ENCODE assay signal across 8 mouse cellular contexts in the genomic region with DNA sequence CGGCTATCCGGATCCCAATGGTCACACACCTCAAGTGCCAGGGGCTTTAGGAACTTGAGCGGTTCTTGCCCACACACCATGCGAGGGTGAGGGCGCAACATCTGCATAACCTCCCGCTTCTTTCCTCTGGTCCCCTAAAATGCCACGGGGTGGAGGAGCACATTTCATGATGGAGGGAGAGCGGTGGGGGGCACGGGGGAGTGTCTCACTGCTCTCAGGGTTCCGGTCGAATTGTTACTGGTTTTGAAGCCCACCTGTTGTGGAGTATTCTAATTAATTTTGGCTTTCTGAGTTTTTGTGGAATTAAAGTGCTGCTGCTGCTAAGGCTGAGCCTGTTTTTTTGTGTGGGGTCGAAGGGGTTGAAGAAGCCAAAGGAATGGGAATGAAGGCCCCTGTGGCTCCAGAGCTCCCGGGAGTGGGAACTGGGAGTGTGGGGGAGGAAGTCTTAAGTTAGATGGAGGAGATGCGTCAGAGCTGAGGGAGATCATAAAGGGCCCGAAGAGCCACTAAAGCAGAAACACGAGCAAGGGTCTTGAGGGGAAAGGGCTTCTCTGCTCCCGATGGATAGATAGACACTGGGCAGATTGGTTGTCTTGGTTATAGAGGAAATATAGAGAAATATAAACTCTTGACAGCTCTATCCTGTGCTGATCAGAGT. TPM values are rescaled to one million over a fixed set of nuclear protein-coding genes. Genes with fewer than 3 reads are reported as not detected.
DNase-seq lines count a peak whose midpoint lies in the region; ATAC-seq and TF ChIP-seq lines count a peak whose summit lies in the region.

No protein-coding gene starts in this region.

- peaks cover 44% of the 10 kb centered on the region for H3K4me1 ChIP-seq in hindbrain, embryonic 13.5 days (replicated peaks)
- H3K4me1 ChIP-seq in midbrain, embryonic 13.5 days (replicated peaks) = peaks cover 47% of the 10 kb centered on the region

- H3K4me3 ChIP-seq in layer of hippocampus, adult 2 months = peak overlapping the region; percentile 98
- H3K4me3 ChIP-seq in hindbrain, embryonic 13.5 days = peak overlapping the region; percentile 63
- peak overlapping the region; percentile 93 for H3K4me3 ChIP-seq in midbrain, embryonic 13.5 days (replicated peaks)

- H3K4me2 ChIP-seq in hindbrain, embryonic 13.5 days = peak overlapping the region; percentile 97
- peak overlapping the region; percentile 96 for H3K4me2 ChIP-seq in midbrain, embryonic 13.5 days (replicated peaks)

- peak overlapping the region; percentile 90 for H3K9ac ChIP-seq in hindbrain, embryonic 13.5 days
- peak overlapping the region; percentile 88 for H3K9ac ChIP-seq in midbrain, embryonic 13.5 days (replicated peaks)

- H3K9me3 ChIP-seq in hindbrain, embryonic 13.5 days = no peaks in the 10 kb centered on the region
- H3K9me3 ChIP-seq in midbrain, embryonic 13.5 days = no peaks in the 10 kb centered on the region

- H3K27me3 ChIP-seq in hindbrain, embryonic 13.5 days = no peaks in the 10 kb centered on the region
- no peaks in the 10 kb centered on the region for H3K27me3 ChIP-seq in midbrain, embryonic 13.5 days

- ATAC-seq in hindbrain, embryonic 13.5 days (ENCODE audit: low FRiP score) = no peak
- ATAC-seq in midbrain, embryonic 13.5 days = no peak
- ATAC-seq in frontal cortex, adult (ENCODE audit: low TSS enrichment) = no peak

- no peak for DNase-seq in layer of hippocampus, adult 2 months (ENCODE audit: low spot score in 2 of 2)
- no peak for DNase-seq in layer of hippocampus, adult 9-10 months (ENCODE audit: low spot score)
- peak; percentile 24 to 49 for DNase-seq in cerebellum, postnatal 14 days
- no peak for DNase-seq in spleen, postnatal 36 days (ENCODE audit: low spot score in 2 of 2)
- no peak for DNase-seq in right cerebral cortex, adult 18-20 months

- WGBS in hindbrain, embryonic 13.5 days = 6% methylated on average over 17 of the region's 17 CpGs
- 8% methylated on average over 17 of the region's 17 CpGs for WGBS in midbrain, embryonic 13.5 days

- H3K36me3 ChIP-seq in hindbrain, embryonic 13.5 days = no peaks in the 10 kb centered on the region
- no peaks in the 10 kb centered on the region for H3K36me3 ChIP-seq in midbrain, embryonic 13.5 days

- no peak for TF ChIP-seq CTCF in layer of hippocampus, adult 2 months (conservative IDR thresholded peaks at IDR 0.05)

- peak overlapping the region; percentile 97 for H3K27ac ChIP-seq in layer of hippocampus, adult 2 months
- 0 out of 2 replicates have a peak overlapping the region, but pooled peaks have one; percentile 30 for H3K27ac ChIP-seq in hindbrain, embryonic 13.5 days
- H3K27ac ChIP-seq in midbrain, embryonic 13.5 days = no peak overlapping the region

RNA-seq across cellular contexts. Expression of a gene that starts 1.9 kb away (rescaled TPM):
- 10 to 100 TPM; 26.6 to 30.8 TPM for total RNA-seq in layer of hippocampus, adult 2 months (2021)
- 13.4 and 15.2 TPM in 2 replicates for polyA plus RNA-seq in hindbrain, embryonic 13.5 days (2015; fragmentation: Nextera tagmentation; extraction: Ambion mirVana)
- 11.3 and 13.5 TPM in 2 replicates for polyA plus RNA-seq in midbrain, embryonic 13.5 days (2015; fragmentation: Nextera tagmentation; extraction: Ambion mirVana)

RNA-seq across cellular contexts. Expression of a gene that starts 9.2 kb away (rescaled TPM):
- 10 to 100 TPM; 20.3 to 21.6 TPM for total RNA-seq in layer of hippocampus, adult 2 months (2021)
- 28.7 and 41.0 TPM in 2 replicates for polyA plus RNA-seq in hindbrain, embryonic 13.5 days (2015; fragmentation: Nextera tagmentation; extraction: Ambion mirVana)
- polyA plus RNA-seq in midbrain, embryonic 13.5 days (2015; fragmentation: Nextera tagmentation; extraction: Ambion mirVana) = 31.7 and 42.5 TPM in 2 replicates

RNA-seq across cellular contexts. Expression of a gene that starts 15.9 kb away (rescaled TPM):
- total RNA-seq in layer of hippocampus, adult 2 months (2021) = under 1 TPM; 0.54 to 0.79 TPM
- 31.7 and 34.2 TPM in 2 replicates for polyA plus RNA-seq in hindbrain, embryonic 13.5 days (2015; fragmentation: Nextera tagmentation; extraction: Ambion mirVana)
- 61.3 and 62.6 TPM in 2 replicates for polyA plus RNA-seq in midbrain, embryonic 13.5 days (2015; fragmentation: Nextera tagmentation; extraction: Ambion mirVana)

RNA-seq across cellular contexts. Expression of a gene that starts 26.9 kb away (rescaled TPM):
- 1,000 to 10,000 TPM in 1 of 2 experiments, 100 to 1,000 TPM in 1; 988 to 1,016 TPM for total RNA-seq in layer of hippocampus, adult 2 months (2021)
- polyA plus RNA-seq in hindbrain, embryonic 13.5 days (2015; fragmentation: Nextera tagmentation; extraction: Ambion mirVana) = 217 and 227 TPM in 2 replicates
- polyA plus RNA-seq in midbrain, embryonic 13.5 days (2015; fragmentation: Nextera tagmentation; extraction: Ambion mirVana) = 175 and 188 TPM in 2 replicates

RNA-seq across cellular contexts. Expression of a gene that starts 33.6 kb away (rescaled TPM):
- total RNA-seq in layer of hippocampus, adult 2 months (2021) = 10 to 100 TPM; 83.4 to 95.2 TPM
- polyA plus RNA-seq in hindbrain, embryonic 13.5 days (2015; fragmentation: Nextera tagmentation; extraction: Ambion mirVana) = 7.4 and 9.4 TPM in 2 replicates
- polyA plus RNA-seq in midbrain, embryonic 13.5 days (2015; fragmentation: Nextera tagmentation; extraction: Ambion mirVana) = 8.6 and 10.5 TPM in 2 replicates

Comparison
In these comparisons a context has a peak if more than half of its experiments do, and no peak if none do; other contexts are left out.
1. DNase-seq: peak in cerebellum, postnatal 14 days (2 of 2); none in layer of hippocampus, adult 2 months (0 of 2), layer of hippocampus, adult 9-10 months (single experiment), spleen, postnatal 36 days (0 of 2) and right cerebral cortex, adult 18-20 months (single experiment).
2. Peak in every context shown above with its lines, with median percentiles within 50 percentile points of each other: H3K4me3 ChIP-seq.